Mouse (Mus musculus) natural killer cell, adult 2 months (primary cell): Measurements from ENCODE around the gene Syt1.

Source experiments
- DNase-seq, 2 experiments: peaks; one replicate each; pipeline ENCODE4 v3.0.0; 2022; ENCODE audit warnings: low spot score in 2 of 2

Syt1 gene

DNA sequence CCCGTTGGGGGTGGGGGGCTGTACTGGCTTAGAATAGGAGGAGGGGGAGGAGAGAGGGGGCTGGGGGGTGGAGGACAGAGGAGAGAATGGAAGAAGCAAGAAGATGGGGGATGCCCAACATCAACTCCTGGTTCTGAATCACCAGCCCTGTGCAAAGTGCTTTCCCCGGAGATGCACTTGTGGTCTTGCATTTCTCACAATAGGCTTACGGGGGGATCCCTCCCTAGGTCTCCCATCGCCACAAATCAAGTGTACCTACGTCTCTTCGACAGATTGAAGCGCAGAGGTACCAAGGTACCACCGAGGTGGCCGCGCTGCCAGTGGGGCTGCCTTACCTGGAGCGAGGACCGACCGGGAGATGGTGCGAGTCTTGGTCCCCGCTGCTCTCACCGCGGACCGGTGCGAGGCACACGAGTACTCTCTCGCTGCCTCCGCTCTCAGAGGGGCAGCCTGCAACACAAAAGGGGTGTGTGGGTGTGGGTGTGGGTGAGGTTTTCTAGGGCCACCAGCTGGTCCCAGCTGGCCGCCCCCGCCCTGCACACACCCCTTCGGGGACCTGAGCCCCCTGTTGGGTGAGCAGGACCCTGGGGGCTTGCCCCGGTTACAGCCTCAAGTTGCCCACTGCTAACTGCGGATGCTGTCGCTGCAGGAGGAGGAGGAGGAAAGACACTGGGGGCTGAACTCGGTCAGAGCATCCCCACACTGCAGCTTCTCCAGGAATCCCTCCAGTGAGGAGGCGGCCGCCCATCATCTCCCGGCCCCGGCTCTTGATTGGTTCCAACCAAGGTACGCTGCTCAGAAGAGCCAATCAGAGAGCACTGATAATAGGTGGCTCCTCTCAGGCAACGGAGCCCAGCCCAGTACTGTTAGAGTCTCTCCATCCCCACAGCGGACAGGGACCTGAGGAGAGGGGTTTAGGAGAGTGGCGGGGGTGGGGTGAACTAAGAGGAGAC is at the start of gene Syt1:
TSS of gene Syt1 (minus strand) at position 742 of the 953 bp plus-strand sequence.
- no peak for DNase-seq

DNA sequence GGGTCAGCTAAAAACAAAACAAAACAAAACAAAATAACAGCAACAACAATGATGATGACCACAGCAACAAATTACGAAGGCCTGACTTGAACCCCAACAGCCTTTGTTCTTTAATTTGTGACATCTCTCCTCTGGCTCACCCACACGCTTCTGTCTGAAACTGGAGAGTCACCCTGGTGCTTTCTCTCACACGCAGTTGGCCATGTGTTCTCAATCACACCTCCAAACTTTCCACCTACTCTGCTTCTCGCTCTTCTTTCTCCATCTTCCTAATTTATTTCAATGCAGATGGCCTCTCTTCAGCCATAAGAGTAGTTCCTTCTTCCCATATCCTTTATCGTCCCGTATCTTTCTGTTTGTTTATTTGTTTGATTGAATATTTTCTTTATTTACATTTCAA is 45.7 kb upstream of the Syt1 start:
- no peak for DNase-seq

DNA sequence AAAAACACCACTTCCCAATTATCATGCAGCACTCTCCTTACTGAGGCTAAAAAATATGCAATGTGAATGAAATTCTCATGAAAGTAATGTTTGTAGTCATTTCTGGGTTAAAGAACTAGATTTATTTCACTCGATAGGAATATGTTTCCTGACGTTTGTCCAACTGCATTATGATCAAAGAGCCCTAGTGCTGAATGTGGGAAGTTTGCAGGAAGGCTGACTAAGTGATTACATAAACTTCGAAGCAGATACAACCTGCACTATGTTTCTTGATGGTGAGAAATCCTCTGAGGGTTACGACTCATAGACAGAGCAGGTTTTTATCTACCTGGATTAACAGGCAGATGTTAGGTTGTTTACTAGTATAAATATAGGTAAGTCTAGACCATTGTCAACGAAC is 36.8 kb upstream of the Syt1 start:
- no peak for DNase-seq

DNA sequence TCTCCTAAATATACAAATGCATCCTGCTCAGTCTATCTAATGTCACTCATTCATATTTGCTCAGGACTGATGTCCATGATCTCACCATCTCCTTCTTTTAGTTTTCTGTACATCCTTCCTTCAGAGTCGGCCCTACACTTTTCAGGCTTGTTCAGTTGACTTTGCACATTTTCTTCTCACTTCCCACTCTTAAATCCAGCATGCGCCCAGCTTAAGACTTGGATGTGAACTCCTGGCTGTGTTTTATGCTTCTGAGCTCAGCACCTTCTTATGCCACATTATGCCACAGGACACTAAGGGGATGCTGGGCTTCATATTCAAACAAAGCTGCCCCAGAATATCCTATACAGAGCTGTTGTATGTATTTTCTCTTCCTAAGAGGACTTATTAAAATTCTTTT is 36.2 kb upstream of the Syt1 start:
- DNase-seq, result no peak

GRCm38 (mm10) chr10:109011226-109012165 is 714 bp upstream of the Syt1 start:
- DNase-seq, result no peak

- DNase-seq, result no peak
Observed at GRCm38 (mm10) chr10:109009831-109010230, 951 bp downstream of the Syt1 start.

- no peak for DNase-seq
Observed at GRCm38 (mm10) chr10:109008456-109008855, 2.3 kb downstream of the Syt1 start.

- DNase-seq, result no peak
Observed at GRCm38 (mm10) chr10:109003482-109003881, 7.3 kb downstream of the Syt1 start.

- no peak for DNase-seq
Observed at GRCm38 (mm10) chr10:108987250-108987649, 23.5 kb downstream of the Syt1 start.

DNA sequence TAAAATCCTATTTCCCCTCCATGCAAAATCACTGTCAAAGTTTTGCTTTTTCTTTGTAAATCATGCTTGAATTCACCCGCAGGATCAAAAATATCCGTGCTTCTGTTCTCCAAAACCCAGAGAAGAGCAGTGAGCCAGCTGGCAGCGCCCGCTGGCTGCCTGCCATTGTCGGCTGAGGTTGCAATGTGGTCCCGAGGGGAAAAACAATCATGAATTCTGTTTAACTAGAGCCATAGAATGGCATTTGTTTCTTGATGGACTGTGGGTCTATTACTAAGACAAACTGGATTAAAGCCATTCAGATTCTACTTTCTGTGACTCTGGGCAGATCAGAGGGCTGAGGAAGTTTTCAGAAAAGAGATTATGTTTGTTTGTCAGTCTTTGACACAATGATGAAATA is 31.1 kb downstream of the Syt1 start:
- DNase-seq, result no peak

- DNase-seq, result no peak
Observed at GRCm38 (mm10) chr10:108954952-108955351, 55.8 kb downstream of the Syt1 start.

DNA sequence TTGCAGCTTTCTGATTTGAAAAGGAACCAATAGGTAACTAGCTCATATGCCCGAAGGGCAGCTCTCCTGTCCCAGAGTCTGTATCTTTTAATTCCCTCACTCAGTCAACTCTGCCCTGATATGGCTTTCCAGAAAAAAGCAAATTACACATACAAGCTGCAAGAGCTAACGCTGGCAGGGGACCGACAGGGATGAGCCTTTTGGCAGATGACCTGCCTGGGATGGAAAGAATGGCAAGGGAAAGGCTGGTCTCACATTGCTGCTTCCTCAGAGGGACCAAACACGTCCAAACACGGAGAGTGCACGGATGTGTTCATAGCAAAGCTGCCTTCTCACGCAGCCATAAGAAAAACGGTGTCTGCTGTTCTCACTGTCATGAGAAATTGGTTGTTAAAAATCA is 58.6 kb downstream of the Syt1 start:
- no peak for DNase-seq

GRCm38 (mm10) chr10:108936838-108937430 is 73.8 kb downstream of the Syt1 start:
- no peak for DNase-seq

- no peak for DNase-seq
Observed at GRCm38 (mm10) chr10:108930299-108930698, 80.5 kb downstream of the Syt1 start.

DNA sequence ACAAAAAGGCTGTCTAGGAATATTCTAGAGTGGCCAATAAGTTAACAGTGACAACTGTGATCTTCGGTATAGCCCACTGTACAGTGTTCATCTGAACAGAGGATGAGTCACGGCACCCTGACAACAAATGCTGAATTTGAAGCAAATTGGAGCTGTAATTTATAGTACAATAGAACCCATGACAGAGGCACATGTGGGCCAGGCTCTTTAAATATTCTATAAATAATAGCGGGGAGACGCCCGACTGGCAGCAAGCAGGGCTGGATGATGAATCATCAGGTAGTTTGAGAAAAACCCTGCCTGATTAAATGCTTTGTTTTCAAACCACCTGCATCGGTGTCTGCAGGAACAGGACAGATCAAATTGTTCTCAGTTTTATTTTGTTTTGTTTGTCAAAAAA is 81.1 kb downstream of the Syt1 start:
- DNase-seq, result no peak

DNA sequence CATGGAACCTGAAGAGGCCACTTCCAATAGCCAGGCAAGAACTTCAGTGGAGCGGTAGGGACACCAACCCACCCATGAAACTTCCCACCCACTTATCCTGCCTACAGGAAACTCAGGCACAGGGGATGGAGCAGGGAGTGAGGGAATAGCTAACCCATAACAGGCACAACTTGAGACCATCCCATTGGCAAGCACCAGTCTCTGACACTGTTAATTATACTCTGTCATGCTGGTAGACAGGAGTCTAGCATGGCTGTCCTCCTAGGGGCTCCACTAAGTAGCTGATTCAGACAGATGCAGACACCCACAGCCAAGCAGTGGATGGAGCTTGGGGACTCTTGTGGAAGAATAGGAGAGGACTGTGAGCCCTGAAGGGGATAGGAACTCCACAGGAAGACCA is 105.5 kb downstream of the Syt1 start:
- no peak for DNase-seq

DNA sequence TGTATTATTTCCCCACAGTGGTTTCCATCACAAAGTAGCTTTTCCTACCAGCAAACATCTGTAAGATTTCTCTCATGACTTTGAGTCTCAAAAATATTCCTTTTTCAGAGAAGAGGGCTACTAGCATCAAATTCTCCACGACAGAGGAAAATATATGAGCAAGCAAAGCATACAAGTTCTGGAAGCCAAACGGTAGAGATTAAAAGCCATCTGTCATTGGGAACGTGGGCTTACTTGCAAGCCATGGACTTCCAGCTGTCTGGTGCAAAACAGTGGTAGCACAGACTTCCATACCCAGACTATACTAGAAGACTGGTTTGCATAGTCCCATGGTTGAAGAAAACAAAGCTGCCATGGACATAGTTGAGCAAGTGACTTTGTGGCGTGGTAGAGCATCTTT is 106.4 kb downstream of the Syt1 start:
- no peak for DNase-seq

GRCm38 (mm10) chr10:108896529-108896928 is 114.3 kb downstream of the Syt1 start:
- DNase-seq, result no peak

DNA sequence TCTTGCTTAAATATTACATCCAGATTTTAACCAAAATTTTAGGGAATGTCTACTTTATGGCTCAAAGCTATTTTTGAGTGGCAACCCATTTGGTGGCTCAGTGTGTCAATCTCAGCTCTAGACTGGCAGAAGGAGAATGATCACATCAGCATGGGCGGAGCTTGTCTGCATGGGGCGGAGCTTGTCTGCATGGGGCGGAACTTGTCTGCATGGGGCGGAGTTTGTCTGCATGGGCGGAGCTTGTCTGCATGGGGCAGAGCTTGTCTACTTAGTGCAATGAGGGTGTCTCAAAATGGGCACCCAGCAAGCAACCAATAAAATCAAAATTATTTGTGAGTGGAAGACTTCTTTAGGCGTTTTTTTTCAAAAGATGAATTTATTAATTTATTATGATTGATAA is 117.5 kb downstream of the Syt1 start:
- DNase-seq, result no peak

DNA sequence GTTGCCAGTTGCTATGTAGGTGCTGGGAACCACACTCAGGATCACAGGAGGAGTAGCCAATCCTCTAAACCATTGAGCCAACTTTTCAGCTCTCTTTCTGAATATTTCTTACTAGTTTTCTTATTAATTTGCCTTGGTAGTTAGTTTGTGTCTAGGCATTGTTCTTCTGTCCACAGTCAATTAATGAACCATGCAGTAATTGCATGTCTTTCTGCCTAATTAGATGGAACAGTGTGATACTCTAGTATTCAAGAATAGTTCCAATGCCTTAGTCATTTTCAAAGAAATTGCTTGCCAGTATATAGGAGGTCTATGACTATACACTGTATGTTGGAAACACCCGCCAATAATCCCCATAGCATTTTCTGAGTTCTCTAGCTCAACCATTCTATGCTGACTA is 118.3 kb downstream of the Syt1 start:
- no peak for DNase-seq

- DNase-seq, result no peak
Observed at GRCm38 (mm10) chr10:108889084-108889483, 121.7 kb downstream of the Syt1 start.

- DNase-seq, result no peak
Observed at GRCm38 (mm10) chr10:108886781-108887180, 124.0 kb downstream of the Syt1 start.
